Mouse (Mus musculus): ENCODE data around the gene Stx5a. TPM values are rescaled to one million over a fixed set of nuclear protein-coding genes. Genes with fewer than 3 reads are reported as not detected.

Stx5a gene
- total and polyA plus RNA-seq, 3 experiments, result 13.2 to 84.0 (median 62.8) TPM

DNA sequence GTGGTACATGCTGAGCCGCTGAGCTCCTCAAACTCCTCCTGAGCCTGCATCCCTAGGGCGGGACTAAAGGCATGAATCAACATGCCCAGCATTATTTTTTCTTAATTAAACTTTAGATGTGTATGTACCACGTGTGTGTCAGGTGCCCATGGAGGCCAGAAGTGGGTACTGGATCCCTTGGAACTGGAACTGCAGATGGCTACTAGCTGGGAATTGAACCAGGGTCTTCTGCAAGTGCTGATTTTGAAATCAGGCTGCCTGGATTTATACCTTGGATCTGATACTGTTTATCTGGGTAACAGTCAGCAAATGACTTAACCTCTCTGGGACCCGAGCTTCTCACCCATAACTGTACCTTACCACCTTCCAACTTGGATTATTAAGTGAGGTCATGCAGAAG lies 19.2 kb upstream of the Stx5a start:
- DNase-seq (ENCODE audit: low spot score), result no peak
- Histone ChIP-seq H3K36me3 (replicated peaks) (peaks cover 44% of the 10 kb centered on the region), H3K27me3 (ENCODE audit: insufficient read depth, low read length) (no peaks in the 10 kb centered on the region), H3K4me3 (ENCODE audit: low read depth, low read length) (peak overlapping the region; percentile 89), H3K9me3 (replicated peaks) (no peaks in the 10 kb centered on the region), H3K4me1 (ENCODE audit: insufficient read depth, low read depth, low read length) (peaks cover 53% of the 10 kb centered on the region)
- TF ChIP-seq CTCF (IDR thresholded peaks at IDR 0.05; ENCODE audit: low read depth, low read length) (no peak), POLR2AphosphoS5 (IDR thresholded peaks at IDR 0.05; ENCODE audit: insufficient replicate concordance, low read depth, low read length) (no peak), GATA1 (IDR thresholded peaks at IDR 0.05; ENCODE audit: borderline replicate concordance, low read length) (no peak), TAL1 (conservative IDR thresholded peaks at IDR 0.05; ENCODE audit: low read depth, low read length) (no peak), GATA2 (IDR thresholded peaks at IDR 0.05; ENCODE audit: borderline replicate concordance, low read depth, low read length) (no peak)
- ATAC-seq (ENCODE audit: extremely low read depth, insufficient number of reproducible peaks, low FRiP score, poor library complexity, severe bottlenecking), result no peak

DNA sequence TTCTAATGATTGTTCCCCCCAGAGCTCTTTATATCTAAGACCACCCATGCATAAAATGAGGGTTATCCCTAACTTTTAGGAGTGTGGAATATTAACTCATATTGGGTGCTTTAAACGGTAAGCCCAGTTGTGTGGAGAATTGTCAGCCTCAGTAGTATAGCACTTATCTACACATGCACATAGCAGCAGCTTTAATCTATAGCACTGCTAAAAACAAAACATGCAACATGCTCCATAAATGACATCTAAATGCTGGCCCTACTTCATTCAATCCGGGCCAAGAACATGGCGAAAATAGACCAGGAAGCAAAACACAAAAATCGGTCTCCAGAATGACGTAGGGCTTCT lies 18.7 kb upstream of the Stx5a start:
- Histone ChIP-seq H3K4me3 (ENCODE audit: low read depth, low read length) (peak overlapping the region; percentile 89), H3K27me3 (ENCODE audit: insufficient read depth, low read length) (no peaks in the 10 kb centered on the region), H3K36me3 (replicated peaks) (peaks cover 45% of the 10 kb centered on the region), H3K9me3 (replicated peaks) (no peaks in the 10 kb centered on the region), H3K4me1 (ENCODE audit: insufficient read depth, low read depth, low read length) (peaks cover 49% of the 10 kb centered on the region)
- ATAC-seq (ENCODE audit: extremely low read depth, insufficient number of reproducible peaks, low FRiP score, poor library complexity, severe bottlenecking) (no peak), DNase-seq (ENCODE audit: low spot score) (no peak)
- no peak for TF ChIP-seq GATA1 (IDR thresholded peaks at IDR 0.05; ENCODE audit: borderline replicate concordance, low read length)
- no peak for TF ChIP-seq GATA2 (IDR thresholded peaks at IDR 0.05; ENCODE audit: borderline replicate concordance, low read depth, low read length)
- no peak for TF ChIP-seq TAL1 (conservative IDR thresholded peaks at IDR 0.05; ENCODE audit: low read depth, low read length)
- TF ChIP-seq POLR2AphosphoS5 (IDR thresholded peaks at IDR 0.05; ENCODE audit: insufficient replicate concordance, low read depth, low read length), result no peak
- no peak for TF ChIP-seq CTCF (IDR thresholded peaks at IDR 0.05; ENCODE audit: low read depth, low read length)

DNA sequence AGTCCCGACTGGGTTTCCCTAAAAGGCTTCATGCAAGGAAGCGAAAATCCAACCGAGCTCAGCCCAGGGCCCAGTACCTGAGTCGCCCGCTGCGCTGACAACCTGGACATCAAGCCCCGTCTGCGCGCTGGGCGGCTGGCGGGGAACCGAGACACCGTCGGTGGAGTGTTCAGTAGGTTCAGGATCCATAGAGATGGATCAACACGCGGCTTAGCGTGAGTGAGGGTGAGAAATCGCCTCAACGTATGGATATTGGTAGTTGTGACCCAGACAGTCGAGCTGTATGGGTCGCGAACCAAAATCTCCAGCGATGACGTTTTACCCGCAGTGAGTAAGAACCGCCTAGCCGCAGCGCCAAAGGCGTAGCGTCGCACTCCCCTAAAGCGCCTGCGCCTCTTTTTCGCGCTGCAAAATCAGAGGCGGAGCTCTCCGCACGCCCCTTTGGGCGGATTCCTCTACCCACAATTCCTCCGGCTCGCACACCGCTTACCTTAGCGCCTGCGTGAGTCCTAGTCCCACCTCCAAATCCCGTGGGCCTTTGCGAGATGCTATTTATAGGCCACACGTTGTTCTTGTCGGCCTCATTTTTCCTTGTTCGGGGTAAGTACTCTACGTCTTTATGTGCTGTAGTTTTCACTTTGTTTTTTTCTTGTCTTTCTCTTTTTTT lies 18.2 kb upstream of the Stx5a start, which contains the start of gene Slc3a2:
Slc3a2 (minus strand) TSS at position 463 of the 667 bp plus-strand sequence.
- Histone ChIP-seq H3K36me3 (replicated peaks) (peaks cover 45% of the 10 kb centered on the region), H3K9me3 (replicated peaks) (no peaks in the 10 kb centered on the region), H3K4me1 (ENCODE audit: insufficient read depth, low read depth, low read length) (peaks cover 47% of the 10 kb centered on the region), H3K4me3 (ENCODE audit: low read depth, low read length) (peak within 1 kb of the TSS; percentile 89), H3K27me3 (ENCODE audit: insufficient read depth, low read length) (no peaks in the 10 kb centered on the region)
- DNase-seq (ENCODE audit: low spot score) (peak; percentile 75), ATAC-seq (ENCODE audit: extremely low read depth, insufficient number of reproducible peaks, low FRiP score, poor library complexity, severe bottlenecking) (peak; percentile 85)
- TF ChIP-seq POLR2AphosphoS5 (IDR thresholded peaks at IDR 0.05; ENCODE audit: insufficient replicate concordance, low read depth, low read length), result peak; percentile 96
- no peak for TF ChIP-seq CTCF (IDR thresholded peaks at IDR 0.05; ENCODE audit: low read depth, low read length)
- no peak for TF ChIP-seq GATA2 (IDR thresholded peaks at IDR 0.05; ENCODE audit: borderline replicate concordance, low read depth, low read length)

DNA sequence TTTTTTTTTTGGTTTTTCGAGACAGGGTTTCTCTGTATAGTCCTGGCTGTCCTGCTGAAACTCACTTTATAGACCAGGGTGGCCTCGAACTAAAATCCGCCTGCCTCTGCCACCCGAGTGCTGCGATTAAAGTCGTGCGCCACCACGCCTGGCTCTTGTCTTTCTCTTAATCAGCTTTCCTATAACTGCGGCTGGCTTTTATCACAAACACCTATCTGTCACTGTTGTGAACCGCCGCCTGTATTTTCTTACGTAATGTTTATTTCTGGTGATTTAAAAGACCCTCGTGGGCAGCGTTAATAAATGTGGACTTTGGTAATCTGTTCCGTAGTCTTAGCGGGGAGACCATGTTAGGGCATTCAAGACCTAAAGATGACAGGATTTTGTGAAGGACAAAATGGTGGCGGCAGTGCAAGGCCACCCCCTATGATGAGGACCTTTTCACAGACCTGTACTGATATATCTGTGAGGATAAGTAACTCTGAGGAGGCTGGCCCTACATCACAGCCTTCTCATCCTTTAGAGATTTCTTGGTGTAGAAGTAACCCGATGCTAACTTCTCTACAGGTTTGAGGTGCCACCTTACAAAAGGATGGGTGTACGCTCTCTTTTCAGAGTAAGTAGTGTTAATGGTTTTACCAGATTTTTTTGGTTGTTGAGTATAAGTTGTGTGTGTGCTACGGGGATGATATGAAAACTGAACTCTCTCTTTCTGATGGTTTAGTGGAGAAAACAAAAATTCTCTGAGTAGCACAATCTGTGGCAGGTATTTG lies 17.5 kb upstream of the Stx5a start:
- peaks cover 45% of the 10 kb centered on the region for H3K36me3 ChIP-seq (replicated peaks)
- H3K27me3 ChIP-seq (ENCODE audit: insufficient read depth, low read length), result no peaks in the 10 kb centered on the region
- H3K4me1 ChIP-seq (ENCODE audit: insufficient read depth, low read depth, low read length), result peaks cover 41% of the 10 kb centered on the region
- no peaks in the 10 kb centered on the region for H3K9me3 ChIP-seq (replicated peaks)
- H3K4me3 ChIP-seq (ENCODE audit: low read depth, low read length), result peak overlapping the region; percentile 89
- TF ChIP-seq TAL1 (conservative IDR thresholded peaks at IDR 0.05; ENCODE audit: low read depth, low read length) (no peak), POLR2AphosphoS5 (IDR thresholded peaks at IDR 0.05; ENCODE audit: insufficient replicate concordance, low read depth, low read length) (peak; percentile 10; the same call in 1 of the 2 replicates)
- DNase-seq (ENCODE audit: low spot score) (no peak), ATAC-seq (ENCODE audit: extremely low read depth, insufficient number of reproducible peaks, low FRiP score, poor library complexity, severe bottlenecking) (no peak)

DNA sequence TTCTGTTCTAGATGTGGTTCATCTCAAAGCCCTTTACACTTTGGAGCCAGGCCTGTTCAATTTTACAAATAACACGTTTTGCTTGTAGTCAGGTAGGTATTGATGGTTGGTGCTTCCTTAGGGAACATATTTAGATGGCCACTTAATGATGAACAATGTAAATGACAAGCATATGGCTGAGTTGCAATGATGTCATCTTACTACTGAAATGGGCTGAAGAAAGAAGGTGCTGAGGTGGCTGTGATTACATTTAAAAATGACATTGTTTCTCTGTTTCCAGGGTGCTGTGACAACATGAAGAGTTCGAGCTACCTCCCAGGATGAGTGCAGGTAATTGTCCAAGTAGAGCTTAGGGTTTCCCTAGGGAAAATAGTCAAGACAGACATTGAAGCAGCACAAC lies 16.8 kb upstream of the Stx5a start:
- ATAC-seq (ENCODE audit: extremely low read depth, insufficient number of reproducible peaks, low FRiP score, poor library complexity, severe bottlenecking), result no peak
- no peak for DNase-seq (ENCODE audit: low spot score)
- no peak for TF ChIP-seq CTCF (IDR thresholded peaks at IDR 0.05; ENCODE audit: low read depth, low read length)
- TF ChIP-seq POLR2AphosphoS5 (IDR thresholded peaks at IDR 0.05; ENCODE audit: insufficient replicate concordance, low read depth, low read length), result peak; percentile 66; the same call in 1 of the 2 replicates
- Histone ChIP-seq H3K27me3 (ENCODE audit: insufficient read depth, low read length) (no peaks in the 10 kb centered on the region), H3K9me3 (replicated peaks) (no peaks in the 10 kb centered on the region), H3K4me1 (ENCODE audit: insufficient read depth, low read depth, low read length) (peaks cover 38% of the 10 kb centered on the region), H3K36me3 (replicated peaks) (peaks cover 45% of the 10 kb centered on the region), H3K4me3 (ENCODE audit: low read depth, low read length) (peak overlapping the region; percentile 89)

DNA sequence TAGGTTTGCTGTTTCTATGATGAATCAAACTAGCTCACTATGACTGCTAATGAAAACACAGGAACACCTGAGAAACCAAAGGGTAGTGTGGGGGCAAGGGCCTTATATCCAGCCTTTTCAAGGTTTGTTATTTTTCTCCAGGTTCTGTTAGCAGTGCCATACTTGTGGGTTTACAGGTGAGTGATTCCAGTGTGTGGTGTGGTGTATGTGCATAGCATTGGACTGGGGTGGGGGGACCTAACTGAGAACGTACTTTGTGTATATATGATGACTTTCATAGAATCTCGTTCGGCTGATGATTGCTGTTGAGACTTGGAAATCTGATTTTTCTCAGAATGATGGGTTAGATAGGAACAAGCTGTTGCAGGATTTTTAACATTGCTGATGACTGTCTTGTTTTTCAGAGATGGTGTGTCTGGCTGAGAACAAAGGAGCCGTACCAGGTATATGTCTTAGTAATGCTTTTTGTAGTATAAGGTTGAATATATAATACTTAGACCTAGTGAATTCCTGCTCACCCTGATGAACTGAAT lies 16.1 kb upstream of the Stx5a start:
- no peak for TF ChIP-seq CTCF (IDR thresholded peaks at IDR 0.05; ENCODE audit: low read depth, low read length)
- no peak for TF ChIP-seq TAL1 (conservative IDR thresholded peaks at IDR 0.05; ENCODE audit: low read depth, low read length)
- TF ChIP-seq GATA2 (IDR thresholded peaks at IDR 0.05; ENCODE audit: borderline replicate concordance, low read depth, low read length), result no peak
- no peak for TF ChIP-seq GATA1 (IDR thresholded peaks at IDR 0.05; ENCODE audit: borderline replicate concordance, low read length)
- TF ChIP-seq POLR2AphosphoS5 (IDR thresholded peaks at IDR 0.05; ENCODE audit: insufficient replicate concordance, low read depth, low read length), result no peak
- H3K4me3 ChIP-seq (ENCODE audit: low read depth, low read length), result peak overlapping the region; percentile 89
- H3K4me1 ChIP-seq (ENCODE audit: insufficient read depth, low read depth, low read length), result peaks cover 32% of the 10 kb centered on the region
- no peaks in the 10 kb centered on the region for H3K9me3 ChIP-seq (replicated peaks)
- DNase-seq (ENCODE audit: low spot score) (no peak), ATAC-seq (ENCODE audit: extremely low read depth, insufficient number of reproducible peaks, low FRiP score, poor library complexity, severe bottlenecking) (no peak)
- H3K36me3 ChIP-seq (replicated peaks), result peaks cover 41% of the 10 kb centered on the region
- no peaks in the 10 kb centered on the region for H3K27me3 ChIP-seq (ENCODE audit: insufficient read depth, low read length)
